Mouse (Mus musculus): Measurements from ENCODE around the gene Noxa1. TPM values are rescaled to one million over a fixed set of nuclear protein-coding genes. Genes with fewer than 3 reads are reported as not detected.

The Noxa1 gene
- 0.24 TPM in 1 of 2 replicates, not detected in the other for polyA plus RNA-seq (2016; fragmentation: Nextera tagmentation; extraction: Ambion mirVana)

GRCm38 (mm10) chr2:25095109-25095850 is at the start of gene Noxa1:
Gene Noxa1, minus strand, starts transcription at chr2:25095149.
- Histone ChIP-seq H3K4me2 (no peak within 1 kb of the TSS; the same call in 1 of the 2 replicates), H3K27ac (no peak within 1 kb of the TSS), H3K4me1 (peaks cover 25% of the 10 kb centered on the region), H3K27me3 (peaks cover 22% of the 10 kb centered on the region), H3K9me3 (no peaks in the 10 kb centered on the region), H3K4me3 (replicated peaks) (no peak within 1 kb of the TSS), H3K9ac (no peak within 1 kb of the TSS), H3K36me3 (replicated peaks) (no peaks in the 10 kb centered on the region)
- no peak for ATAC-seq (ENCODE audit: low FRiP score)
- WGBS = 52% methylated on average over 28 of the region's 28 CpGs

- Histone ChIP-seq H3K9me3 (0 out of 2 replicates have a peak, but pooled peaks cover 3% of the 10 kb centered on the region), H3K4me1 (no peaks in the 10 kb centered on the region), H3K4me3 (replicated peaks) (no peak overlapping the region), H3K4me2 (no peak overlapping the region), H3K27me3 (no peaks in the 10 kb centered on the region), H3K36me3 (replicated peaks) (no peaks in the 10 kb centered on the region), H3K27ac (no peak overlapping the region), H3K9ac (no peak overlapping the region)
- WGBS = 89% methylated on average over 5 of the region's 5 CpGs
- no peak for ATAC-seq (ENCODE audit: low FRiP score)
Measured at GRCm38 (mm10) chr2:25141921-25142320, 47.0 kb upstream of the Noxa1 start.

GRCm38 (mm10) chr2:25141185-25141584 is 46.2 kb upstream of the Noxa1 start:
- 70% methylated on average over 4 of the region's 4 CpGs for WGBS
- 0 out of 2 replicates have a peak, but pooled peaks cover 3% of the 10 kb centered on the region for H3K9me3 ChIP-seq
- H3K27ac ChIP-seq = no peak overlapping the region
- no peak for ATAC-seq (ENCODE audit: low FRiP score)
- H3K36me3 ChIP-seq (replicated peaks) = no peaks in the 10 kb centered on the region
- no peak overlapping the region for H3K4me3 ChIP-seq (replicated peaks)
- no peak overlapping the region for H3K9ac ChIP-seq
- no peak overlapping the region for H3K4me2 ChIP-seq
- no peaks in the 10 kb centered on the region for H3K4me1 ChIP-seq
- no peaks in the 10 kb centered on the region for H3K27me3 ChIP-seq

- Histone ChIP-seq H3K9ac (no peak overlapping the region), H3K4me1 (no peaks in the 10 kb centered on the region), H3K27ac (no peak overlapping the region), H3K4me3 (replicated peaks) (no peak overlapping the region), H3K36me3 (replicated peaks) (no peaks in the 10 kb centered on the region), H3K9me3 (0 out of 2 replicates have a peak, but pooled peaks cover 3% of the 10 kb centered on the region), H3K4me2 (no peak overlapping the region), H3K27me3 (no peaks in the 10 kb centered on the region)
- WGBS = 89% methylated on average over 6 of the region's 6 CpGs
- ATAC-seq (ENCODE audit: low FRiP score) = no peak
Measured at GRCm38 (mm10) chr2:25137832-25138231, 42.9 kb upstream of the Noxa1 start.

- Histone ChIP-seq H3K4me2 (no peak overlapping the region), H3K4me1 (peaks cover 38% of the 10 kb centered on the region), H3K9me3 (no peaks in the 10 kb centered on the region), H3K4me3 (replicated peaks) (no peak overlapping the region), H3K9ac (no peak overlapping the region), H3K36me3 (replicated peaks) (no peaks in the 10 kb centered on the region), H3K27ac (0 out of 2 replicates have a peak overlapping the region, but pooled peaks have one; percentile 20), H3K27me3 (no peaks in the 10 kb centered on the region)
- 75% methylated on average over 9 of the region's 9 CpGs for WGBS
- ATAC-seq (ENCODE audit: low FRiP score) = no peak
Measured at GRCm38 (mm10) chr2:25131601-25132000, 36.7 kb upstream of the Noxa1 start.

GRCm38 (mm10) chr2:25128072-25128471 is 33.1 kb upstream of the Noxa1 start:
- Histone ChIP-seq H3K4me2 (no peak overlapping the region), H3K27me3 (no peaks in the 10 kb centered on the region), H3K4me1 (peaks cover 62% of the 10 kb centered on the region), H3K4me3 (replicated peaks) (no peak overlapping the region), H3K9me3 (no peaks in the 10 kb centered on the region), H3K36me3 (replicated peaks) (no peaks in the 10 kb centered on the region), H3K27ac (peak overlapping the region; percentile 98), H3K9ac (no peak overlapping the region)
- ATAC-seq (ENCODE audit: low FRiP score) = no peak
- WGBS = 79% methylated on average over 11 of the region's 11 CpGs

GRCm38 (mm10) chr2:25127206-25127605 is 32.3 kb upstream of the Noxa1 start:
- Histone ChIP-seq H3K36me3 (replicated peaks) (no peaks in the 10 kb centered on the region), H3K4me1 (peaks cover 62% of the 10 kb centered on the region), H3K27ac (peak overlapping the region; percentile 98), H3K27me3 (no peaks in the 10 kb centered on the region), H3K9me3 (no peaks in the 10 kb centered on the region), H3K9ac (no peak overlapping the region), H3K4me3 (replicated peaks) (no peak overlapping the region), H3K4me2 (no peak overlapping the region)
- WGBS = 30% methylated on average over 5 of the region's 5 CpGs
- peak; percentile 9; the same call in 1 of the 2 replicates for ATAC-seq (ENCODE audit: low FRiP score)

GRCm38 (mm10) chr2:25126011-25127010 is 31.4 kb upstream of the Noxa1 start:
- Histone ChIP-seq H3K4me3 (replicated peaks) (no peak overlapping the region), H3K36me3 (replicated peaks) (no peaks in the 10 kb centered on the region), H3K4me2 (peak overlapping the region; percentile 29; the same call in 1 of the 2 replicates), H3K27ac (peak overlapping the region; percentile 98), H3K9me3 (no peaks in the 10 kb centered on the region), H3K9ac (peak overlapping the region; percentile 33; the same call in 1 of the 2 replicates), H3K27me3 (no peaks in the 10 kb centered on the region), H3K4me1 (peaks cover 54% of the 10 kb centered on the region)
- peak; percentile 91 for ATAC-seq (ENCODE audit: low FRiP score)
- 2% methylated on average over 19 of the region's 19 CpGs for WGBS

- Histone ChIP-seq H3K9ac (no peak overlapping the region), H3K4me3 (replicated peaks) (no peak overlapping the region), H3K4me2 (no peak overlapping the region), H3K4me1 (peaks cover 54% of the 10 kb centered on the region), H3K27me3 (no peaks in the 10 kb centered on the region), H3K36me3 (replicated peaks) (no peaks in the 10 kb centered on the region), H3K27ac (peak overlapping the region; percentile 98), H3K9me3 (no peaks in the 10 kb centered on the region)
- 69% methylated on average over 6 of the region's 6 CpGs for WGBS
- no peak for ATAC-seq (ENCODE audit: low FRiP score)
Measured at GRCm38 (mm10) chr2:25125146-25125545, 30.2 kb upstream of the Noxa1 start.

- Histone ChIP-seq H3K9ac (no peak overlapping the region), H3K4me1 (peaks cover 53% of the 10 kb centered on the region)
Measured at GRCm38 (mm10) chr2:25124411-25124810, 29.5 kb upstream of the Noxa1 start.

GRCm38 (mm10) chr2:25123527-25123926 is 28.6 kb upstream of the Noxa1 start:
- no peaks in the 10 kb centered on the region for H3K27me3 ChIP-seq
- H3K9ac ChIP-seq = no peak overlapping the region
- H3K4me3 ChIP-seq (replicated peaks) = no peak overlapping the region
- ATAC-seq (ENCODE audit: low FRiP score) = no peak
- H3K4me2 ChIP-seq = no peak overlapping the region
- 93% methylated on average over 5 of the region's 5 CpGs for WGBS
- H3K27ac ChIP-seq = no peak overlapping the region
- no peaks in the 10 kb centered on the region for H3K9me3 ChIP-seq
- no peaks in the 10 kb centered on the region for H3K36me3 ChIP-seq (replicated peaks)
- H3K4me1 ChIP-seq = peaks cover 44% of the 10 kb centered on the region

More at GRCm38 (mm10) chr2:25124411-25124810, 29.5 kb upstream of the Noxa1 start:
- whole genome bisulfite sequencing = 91% methylated on average over 3 of the region's 3 CpGs
- Histone ChIP-seq H3K27ac (peak overlapping the region; percentile 98), H3K27me3 (no peaks in the 10 kb centered on the region), H3K4me2 (no peak overlapping the region), H3K9me3 (no peaks in the 10 kb centered on the region), H3K4me3 (replicated peaks) (no peak overlapping the region), H3K36me3 (replicated peaks) (no peaks in the 10 kb centered on the region)
- no peak for ATAC-seq (ENCODE audit: low FRiP score)

- Histone ChIP-seq H3K4me2 (no peak overlapping the region), H3K4me1 (peaks cover 35% of the 10 kb centered on the region), H3K36me3 (replicated peaks) (no peaks in the 10 kb centered on the region), H3K9ac (no peak overlapping the region), H3K4me3 (replicated peaks) (no peak overlapping the region), H3K27me3 (no peaks in the 10 kb centered on the region), H3K27ac (no peak overlapping the region), H3K9me3 (no peaks in the 10 kb centered on the region)
- no peak for ATAC-seq (ENCODE audit: low FRiP score)
- WGBS = 83% methylated on average over 2 of the region's 2 CpGs
Measured at GRCm38 (mm10) chr2:25122666-25123065, 27.7 kb upstream of the Noxa1 start.
